Mouse (Mus musculus) monocyte, adult 5-6 weeks (primary cell): ENCODE data around the gene Wdr54. TPM values are rescaled to one million over a fixed set of nuclear protein-coding genes. Genes with fewer than 3 reads are reported as not detected.

Experiments used
- ATAC-seq: fragments of 153-309, 156-312 bp; replicated peaks from 2 replicates; pipeline ENCODE4 v1.8.0; 2017; ENCODE audit warnings: mild to moderate bottlenecking; ENCODE audit not compliant: low TSS enrichment, insufficient number of reproducible peaks, severe bottlenecking, poor library complexity, low FRiP score
- total RNA-seq: library from RNA; stranded (forward); fragments of 200-1000, 200-491, 200-594 nt; gene quantifications from 3 replicates; pipeline ENCODE4 v1.2.3, GENCODE M21; 2017

Wdr54 gene
- total RNA-seq, 1 experiment from 2014 or later = not detected

- no peak for ATAC-seq
These were observed 39.6 kb downstream of the Wdr54 start for GRCm38 (mm10) chr6:83116373-83117164.

- no peak for ATAC-seq
These were observed 40.4 kb downstream of the Wdr54 start for GRCm38 (mm10) chr6:83115682-83116372.

GRCm38 (mm10) chr6:83115011-83115671 is 41.1 kb downstream of the Wdr54 start, which contains the start of gene Mogs:
Gene Mogs (plus strand): TSS chr6:83115496.
- peak; percentile 84 for ATAC-seq

- ATAC-seq = no peak
These were observed 44.6 kb downstream of the Wdr54 start for GRCm38 (mm10) chr6:83111510-83112136.

- ATAC-seq = peak; percentile 90
These were observed 47.2 kb downstream of the Wdr54 start, which contains the start of gene Mrpl53 for GRCm38 (mm10) chr6:83108762-83109668. Gene Mrpl53 (plus strand): TSS chr6:83109040.

- ATAC-seq = peak; percentile 73
These were observed 48.4 kb downstream of the Wdr54 start for GRCm38 (mm10) chr6:83107566-83108400.

- ATAC-seq = no peak
These were observed 52.0 kb downstream of the Wdr54 start for GRCm38 (mm10) chr6:83104158-83104557.

GRCm38 (mm10) chr6:83103130-83103650 is 53.0 kb downstream of the Wdr54 start:
- ATAC-seq = no peak

GRCm38 (mm10) chr6:83101688-83102556 is 54.3 kb downstream of the Wdr54 start:
- ATAC-seq = peak; percentile 10

GRCm38 (mm10) chr6:83101316-83101687 is 54.9 kb downstream of the Wdr54 start, which contains the start of the genes Ccdc142 and Gm42688:
Gene Ccdc142 (plus strand): TSS chr6:83101601.
Gene Gm42688 (plus strand): TSS chr6:83101617.
- peak; percentile 95 for ATAC-seq

Other genes with a start within 250 kb of the Wdr54 start
- gene Sema4f, start 216.6 kb downstream of the Wdr54 start, total RNA-seq = not detected in 3 replicates
- gene M1ap, start 209.5 kb downstream of the Wdr54 start, total RNA-seq = 1.8 TPM in 1 of 3 replicates, not detected in the others
- gene Dok1, start 122.9 kb downstream of the Wdr54 start, total RNA-seq = 36.6 to 44.9 TPM (median 43.6 TPM) in 3 replicates
- 2.3 to 10.2 TPM (median 4.2 TPM) in 3 replicates for gene Loxl3, start 122.2 kb downstream of the Wdr54 start, total RNA-seq
- 187 to 238 TPM (median 209 TPM) in 3 replicates for gene Aup1, start 101.9 kb downstream of the Wdr54 start, total RNA-seq
- 81.4 to 125 TPM (median 105 TPM) in 3 replicates for gene Htra2, start 101.1 kb downstream of the Wdr54 start, total RNA-seq
- 0.21 to 3.8 TPM (median 2.6 TPM) in 3 replicates for gene Dqx1, start 98.6 kb downstream of the Wdr54 start, total RNA-seq
- gene Tlx2, start 86.1 kb downstream of the Wdr54 start, total RNA-seq = not detected in 3 replicates
- gene Pcgf1, start 78.5 kb downstream of the Wdr54 start, total RNA-seq = 2.0 to 13.5 TPM (median 6.9 TPM) in 3 replicates
- gene Lbx2, start 70.0 kb downstream of the Wdr54 start, total RNA-seq = not detected in 3 replicates
- 0.48 to 12.5 TPM (median 1.5 TPM) in 3 replicates for gene Ccdc142, start 54.8 kb downstream of the Wdr54 start, total RNA-seq
- 2.5 to 5.5 TPM (median 2.6 TPM) in 3 replicates for gene Gm42688, start 54.8 kb downstream of the Wdr54 start, total RNA-seq
- gene Mrpl53, start 47.4 kb downstream of the Wdr54 start, total RNA-seq = 4.4 to 38.2 TPM (median 19.3 TPM) in 3 replicates
- 24.8 to 42.1 TPM (median 28.8 TPM) in 3 replicates for gene Mogs, start 40.9 kb downstream of the Wdr54 start, total RNA-seq
- gene Wbp1, start 34.8 kb downstream of the Wdr54 start, total RNA-seq = 45.0 to 60.1 TPM (median 53.4 TPM) in 3 replicates
- 25.0 to 53.9 TPM (median 41.3 TPM) in 3 replicates for gene Ino80b, start 31.0 kb downstream of the Wdr54 start, total RNA-seq
- gene Rtkn, start 20.9 kb downstream of the Wdr54 start, total RNA-seq = 0.96 to 2.7 TPM (median 1.0 TPM) in 3 replicates
- 0.48 TPM in 1 of 3 replicates, not detected in the others for gene 1700003E16Rik, start within 50 bp of the Wdr54 start, total RNA-seq
- gene Dctn1, start 9.5 kb upstream of the Wdr54 start, total RNA-seq = 39.1 to 65.9 TPM (median 51.0 TPM) in 3 replicates
- not detected in 3 replicates for gene Slc4a5, start 63.4 kb upstream of the Wdr54 start, total RNA-seq
- 25.6 to 40.2 TPM (median 28.5 TPM) in 3 replicates for gene Mthfd2, start 169.5 kb upstream of the Wdr54 start, total RNA-seq
- 300 to 314 TPM (median 304 TPM) in 3 replicates for gene Mob1a, start 169.6 kb upstream of the Wdr54 start, total RNA-seq
- 13.0 to 48.5 TPM (median 38.5 TPM) in 3 replicates for gene Bola3, start 192.8 kb upstream of the Wdr54 start, total RNA-seq